Mouse (Mus musculus) erythroblast, embryonic 14.5 days (primary cell): Measurements from ENCODE around the gene Surf4.

ENCODE experiments used
- GATA1 ChIP-seq: IDR thresholded peaks from 2 replicates; pipeline ENCODE4 v1.6.1; 2012; ENCODE audit warnings: low read length, inconsistent platforms, mixed read lengths
- TAL1 ChIP-seq: IDR thresholded peaks from 3 replicates; pipeline ENCODE4 v1.6.1; 2012; ENCODE audit warnings: low read length, inconsistent platforms, mixed read lengths

- TF ChIP-seq TAL1, result no peak
- TF ChIP-seq GATA1, result no peak
Measured at GRCm38 (mm10) chr2:26870666-26871065, 63.1 kb downstream of the Surf4 start.
